Mouse (Mus musculus): ENCODE data around the gene Med9.

GRCm38 (mm10) chr11:60003811-60004210, 55.8 kb downstream of the Med9 start:
- TF ChIP-seq CTCF (conservative IDR thresholded peaks at IDR 0.05; ENCODE audit: low read length) (no peak), NANOG (IDR thresholded peaks at IDR 0.05; ENCODE audit: borderline replicate concordance, low read length) (no peak), POU5F1 (IDR thresholded peaks at IDR 0.05; ENCODE audit: borderline replicate concordance, low read length) (no peak)

Measured in E14TG2a.4 (cell line).